8 mouse cellular contexts compared by ENCODE assay signal in the genomic region with DNA sequence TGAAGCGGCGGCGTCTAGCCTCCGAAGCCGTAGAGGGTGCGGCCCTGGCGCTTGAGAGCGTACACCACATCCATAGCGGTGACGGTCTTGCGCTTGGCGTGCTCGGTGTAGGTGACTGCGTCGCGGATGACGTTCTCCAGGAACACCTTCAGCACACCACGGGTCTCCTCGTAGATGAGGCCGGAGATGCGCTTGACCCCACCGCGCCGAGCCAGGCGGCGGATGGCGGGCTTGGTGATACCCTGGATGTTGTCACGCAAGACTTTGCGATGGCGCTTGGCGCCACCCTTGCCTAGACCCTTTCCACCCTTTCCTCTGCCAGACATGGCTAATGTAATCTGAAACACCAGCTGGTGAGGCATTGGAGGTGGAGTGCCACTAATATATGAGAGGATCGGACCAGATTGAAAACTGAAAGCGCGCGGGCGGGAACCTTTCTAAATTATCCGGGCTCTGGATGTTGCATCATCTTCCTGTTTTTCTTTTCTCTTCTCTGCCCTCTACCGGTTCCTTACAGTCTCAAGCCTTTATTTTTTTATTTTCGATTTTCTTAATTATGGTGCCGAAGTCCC. TPM values are rescaled to one million over a fixed set of nuclear protein-coding genes. Genes with fewer than 3 reads are reported as not detected.
A peak's percentile ranks its signal among the peaks of the same experiment; 100 is the strongest.
DNase-seq lines count a peak whose midpoint lies in the region; ATAC-seq lines count a peak whose summit lies in the region.

A gene (minus strand): TSS at position 333 of the 572 bp plus-strand sequence.

- peak within 1 kb of the TSS; percentile 89 for H3K4me2 ChIP-seq in embryonic facial prominence, embryonic 11.5 days (ENCODE audit: low read depth, low read length)
- H3K4me2 ChIP-seq in midbrain, embryonic 12.5 days (replicated peaks) = peak within 1 kb of the TSS; percentile 85

- DNase-seq in 3134 (ENCODE audit: extremely low read depth, insufficient read length, low spot score) = peak; percentile 98
- peak; percentile 89 for DNase-seq in adrenal gland, postnatal 25 days
- peak; percentile 98 for DNase-seq in embryonic facial prominence, embryonic 11.5 days (ENCODE audit: low spot score)
- peak; percentile 100 for DNase-seq in heart, adult 11 months
- peak; percentile 97 for DNase-seq in kidney, adult 18-20 months
- DNase-seq in limb, embryonic 10.5 days (ENCODE audit: low spot score) = peak; percentile 96
- DNase-seq in skeletal muscle tissue, adult 2 months (ENCODE audit: low read depth, low spot score) = peak; percentile 92

- peak; percentile 84 for ATAC-seq in embryonic facial prominence, embryonic 11.5 days (replicated peaks; ENCODE audit: insufficient number of reproducible peaks, low FRiP score, low TSS enrichment, low read depth)
- peak; percentile 89 for ATAC-seq in midbrain, embryonic 12.5 days (ENCODE audit: low FRiP score, low read depth)

- peak within 1 kb of the TSS; percentile 98 for H3K27ac ChIP-seq in embryonic facial prominence, embryonic 11.5 days (replicated peaks; ENCODE audit: low read depth, low read length)
- peak within 1 kb of the TSS; percentile 97 for H3K27ac ChIP-seq in limb, embryonic 10.5 days
- H3K27ac ChIP-seq in midbrain, embryonic 12.5 days (replicated peaks) = peak within 1 kb of the TSS; percentile 98

- H3K4me3 ChIP-seq in embryonic facial prominence, embryonic 11.5 days (ENCODE audit: low read depth, low read length) = peak within 1 kb of the TSS; percentile 55
- peak within 1 kb of the TSS; percentile 62 for H3K4me3 ChIP-seq in limb, embryonic 10.5 days
- peak within 1 kb of the TSS; percentile 57 for H3K4me3 ChIP-seq in midbrain, embryonic 12.5 days

- peak within 1 kb of the TSS; percentile 80 for H3K9ac ChIP-seq in embryonic facial prominence, embryonic 11.5 days (replicated peaks; ENCODE audit: low read length)
- H3K9ac ChIP-seq in midbrain, embryonic 12.5 days (replicated peaks) = peak within 1 kb of the TSS; percentile 87

- H3K9me3 ChIP-seq in embryonic facial prominence, embryonic 11.5 days (replicated peaks; ENCODE audit: control insufficient read depth, low read length) = no peaks in the 10 kb centered on the region
- H3K9me3 ChIP-seq in limb, embryonic 10.5 days (replicated peaks) = no peaks in the 10 kb centered on the region
- no peaks in the 10 kb centered on the region for H3K9me3 ChIP-seq in midbrain, embryonic 12.5 days

- H3K27me3 ChIP-seq in embryonic facial prominence, embryonic 11.5 days (ENCODE audit: control insufficient read depth, insufficient read depth, low read length) = no peaks in the 10 kb centered on the region
- peaks cover 10% of the 10 kb centered on the region; the same call in 1 of the 2 replicates for H3K27me3 ChIP-seq in limb, embryonic 10.5 days (ENCODE audit: low read depth, poor library complexity, severe bottlenecking)
- no peaks in the 10 kb centered on the region for H3K27me3 ChIP-seq in midbrain, embryonic 12.5 days

- no peaks in the 10 kb centered on the region; the same call in 1 of the 2 replicates for H3K4me1 ChIP-seq in embryonic facial prominence, embryonic 11.5 days (ENCODE audit: control insufficient read depth, insufficient read depth, low read length)
- peaks cover 48% of the 10 kb centered on the region for H3K4me1 ChIP-seq in limb, embryonic 10.5 days
- peaks cover 32% of the 10 kb centered on the region for H3K4me1 ChIP-seq in midbrain, embryonic 12.5 days

- no peaks in the 10 kb centered on the region for H3K36me3 ChIP-seq in embryonic facial prominence, embryonic 11.5 days (replicated peaks; ENCODE audit: control insufficient read depth, insufficient read depth, low read depth, low read length)
- no peaks in the 10 kb centered on the region for H3K36me3 ChIP-seq in limb, embryonic 10.5 days
- no peaks in the 10 kb centered on the region for H3K36me3 ChIP-seq in midbrain, embryonic 12.5 days

- WGBS in embryonic facial prominence, embryonic 11.5 days = 1% methylated on average over 40 of the region's 40 CpGs
- WGBS in limb, embryonic 10.5 days = under 1% methylated on average over 40 of the region's 40 CpGs
- under 1% methylated on average over 40 of the region's 40 CpGs for WGBS in midbrain, embryonic 12.5 days

RNA-seq across cellular contexts. Expression of the gene that starts here (rescaled TPM):
- 30.2 and 32.3 TPM in 2 replicates for total RNA-seq in adrenal gland, postnatal 25 days (2021)
- polyA plus RNA-seq in embryonic facial prominence, embryonic 11.5 days (2014; fragmentation: Nextera tagmentation; extraction: Ambion mirVana) = 4.4 TPM in 2 replicates
- polyA plus RNA-seq in limb, embryonic 10.5 days (2016; fragmentation: Nextera tagmentation; extraction: Ambion mirVana) = 7.7 and 9.4 TPM in 2 replicates
- 13.3 and 18.2 TPM in 2 replicates for polyA plus RNA-seq in midbrain, embryonic 12.5 days (2016; fragmentation: Nextera tagmentation; extraction: Ambion mirVana)

Comparison
In these comparisons a context has a peak if more than half of its experiments do, and no peak if none do; other contexts are left out.
1. Peak in every context shown above with its lines: DNase-seq, ATAC-seq, H3K4me3 ChIP-seq and H3K27ac ChIP-seq.